Mouse (Mus musculus) testis, adult 2 months (tissue): Measurements from ENCODE around the gene Atg7. TPM values are rescaled to one million over a fixed set of nuclear protein-coding genes. Genes with fewer than 3 reads are reported as not detected.

ENCODE experiments used
- H3K27ac ChIP-seq: fragments of 200-500 bp; 2 replicates; pipeline ENCODE4 v1.5.1; 2012; ENCODE audit warnings: low read depth, low read length; ENCODE audit not compliant: control insufficient read depth, insufficient read depth
- H3K27me3 ChIP-seq: fragments of 200-500 bp; 2 replicates; pipeline ENCODE4 v1.6.1; 2012; ENCODE audit warnings: mild to moderate bottlenecking, low read length, moderate library complexity; ENCODE audit not compliant: control insufficient read depth, insufficient read depth
- H3K36me3 ChIP-seq: fragments of 200-500 bp; 2 replicates; pipeline ENCODE4 v1.6.1; 2012; ENCODE audit warnings: mild to moderate bottlenecking, low read length; ENCODE audit not compliant: control insufficient read depth, insufficient read depth
- H3K4me1 ChIP-seq: fragments of 200-500 bp; 2 replicates; pipeline ENCODE4 v1.6.1; 2012; ENCODE audit warnings: low read length; ENCODE audit not compliant: control insufficient read depth, insufficient read depth
- H3K4me3 ChIP-seq: fragments of 200-500 bp; 2 replicates; pipeline ENCODE4 v1.5.1; 2012; ENCODE audit warnings: low read depth, mild to moderate bottlenecking, low read length, moderate library complexity, mixed read lengths; ENCODE audit not compliant: control insufficient read depth
- CTCF ChIP-seq: fragments of 200-500 bp; IDR thresholded peaks from 2 replicates; pipeline ENCODE4 v1.5.1; 2012; ENCODE audit warnings: low read depth, mild to moderate bottlenecking, inconsistent platforms, low read length, moderate library complexity; ENCODE audit not compliant: control insufficient read depth, insufficient read depth, insufficient replicate concordance
- POLR2A ChIP-seq: fragments of 200-500 bp; IDR thresholded peaks from 2 replicates; pipeline ENCODE4 v1.6.1; 2012; ENCODE audit warnings: low read depth, mild to moderate bottlenecking, inconsistent platforms, low read length, moderate library complexity; ENCODE audit not compliant: control insufficient read depth
- polyA plus RNA-seq: library from polyadenylated mRNA; depleted of rRNA; stranded (reverse); fragments of >200 nt; gene quantifications from 2 replicates; pipeline ENCODE4 v1.2.3, GENCODE M21; 2012

Atg7 gene
- polyA plus RNA-seq, 1 experiment = 52.0 TPM

DNA sequence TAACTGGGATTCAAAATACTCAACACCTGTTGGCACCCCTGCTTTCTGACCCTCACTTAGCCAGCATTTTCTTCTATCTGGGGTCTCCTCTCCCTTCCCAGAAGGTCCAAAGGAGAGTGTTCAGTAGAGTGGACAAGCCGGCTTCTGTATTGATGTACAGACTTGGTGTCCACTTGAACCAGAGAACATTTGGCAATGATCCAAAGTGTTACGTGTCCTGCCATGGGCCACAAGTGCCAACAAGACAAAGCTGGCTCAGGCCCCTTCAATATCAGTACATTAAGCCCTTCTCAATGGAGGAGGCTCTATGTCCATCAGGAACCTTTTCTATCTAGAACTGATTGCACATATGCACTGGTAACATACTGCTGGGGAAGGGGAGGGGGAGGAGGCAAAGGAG, 253.4 kb downstream of the Atg7 start:
- H3K27ac ChIP-seq = no peak overlapping the region
- TF ChIP-seq CTCF = no peak
- TF ChIP-seq POLR2A = no peak
- H3K4me3 ChIP-seq = no peak overlapping the region
- no peaks in the 10 kb centered on the region for H3K36me3 ChIP-seq
- H3K27me3 ChIP-seq = no peaks in the 10 kb centered on the region
- H3K4me1 ChIP-seq = no peaks in the 10 kb centered on the region; the same call in 1 of the 2 replicates

DNA sequence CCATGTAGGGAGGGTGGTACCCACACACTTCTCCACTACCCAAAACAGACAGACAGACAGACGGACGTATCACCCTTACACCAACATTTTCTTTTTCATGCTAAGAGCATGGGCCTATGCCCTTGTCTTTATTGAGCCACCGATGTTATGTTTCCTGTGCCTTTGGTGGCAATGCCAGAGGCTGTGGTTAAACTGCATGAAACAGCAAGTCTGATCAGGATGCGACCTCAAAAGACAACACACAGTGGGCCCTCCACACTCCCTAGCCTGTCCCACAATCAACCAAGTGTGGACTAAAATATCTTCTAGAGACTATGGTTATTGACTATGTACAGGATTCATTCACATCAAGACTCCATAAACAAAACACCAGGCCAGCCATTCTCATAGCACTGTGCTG, 256.1 kb downstream of the Atg7 start:
- Histone ChIP-seq H3K36me3 (no peaks in the 10 kb centered on the region), H3K4me3 (no peak overlapping the region), H3K4me1 (peaks cover 3% of the 10 kb centered on the region; the same call in 1 of the 2 replicates), H3K27ac (no peak overlapping the region), H3K27me3 (no peaks in the 10 kb centered on the region)
- no peak for TF ChIP-seq POLR2A
- no peak for TF ChIP-seq CTCF

DNA sequence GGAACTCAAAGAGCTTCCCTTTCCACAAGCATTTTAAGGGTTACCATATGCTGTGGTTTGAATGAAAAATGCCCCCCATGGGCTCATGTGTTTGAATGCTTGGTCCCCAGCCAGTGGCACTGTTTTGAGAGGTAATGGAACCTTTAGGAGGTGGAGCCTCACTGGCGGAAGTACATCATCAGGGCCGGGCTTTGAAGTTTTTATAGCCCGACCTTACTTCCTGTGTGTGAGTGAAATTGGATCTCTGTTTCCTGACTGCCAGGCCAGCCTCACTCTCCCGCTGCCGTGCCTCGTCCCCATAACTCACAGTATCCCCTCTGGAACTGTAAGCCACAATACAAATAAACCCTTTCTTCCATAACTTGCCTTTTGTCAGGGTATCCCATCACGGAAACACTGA, 256.8 kb downstream of the Atg7 start:
- H3K27me3 ChIP-seq = no peaks in the 10 kb centered on the region
- H3K4me3 ChIP-seq = no peak overlapping the region
- no peak overlapping the region for H3K27ac ChIP-seq
- no peak for TF ChIP-seq POLR2A
- no peak for TF ChIP-seq CTCF
- H3K36me3 ChIP-seq = no peaks in the 10 kb centered on the region
- peaks cover 3% of the 10 kb centered on the region; the same call in 1 of the 2 replicates for H3K4me1 ChIP-seq

DNA sequence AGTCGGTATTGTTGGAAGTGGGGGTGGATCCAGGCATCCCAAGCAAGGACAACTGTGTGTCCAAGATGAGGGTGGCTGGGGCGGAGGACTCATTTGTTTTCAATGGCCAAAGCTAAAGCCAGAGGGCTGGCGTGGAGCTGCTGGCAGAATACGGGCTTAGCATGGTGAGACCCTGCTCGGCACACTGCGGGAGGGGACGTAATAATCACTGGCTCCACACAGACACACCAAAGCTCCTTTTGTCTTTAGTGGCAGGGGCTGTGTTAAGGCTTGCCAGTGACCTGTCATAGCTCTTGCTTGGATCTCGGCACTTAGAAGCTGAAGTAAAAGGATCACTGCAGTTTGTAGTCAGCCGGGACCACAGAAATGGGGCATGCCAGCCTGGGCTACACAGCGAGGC, 257.3 kb downstream of the Atg7 start:
- H3K4me3 ChIP-seq = no peak overlapping the region
- TF ChIP-seq POLR2A (no peak), CTCF (no peak)
- no peak overlapping the region for H3K27ac ChIP-seq
- H3K36me3 ChIP-seq = no peaks in the 10 kb centered on the region
- H3K4me1 ChIP-seq = peaks cover 3% of the 10 kb centered on the region; the same call in 1 of the 2 replicates
- H3K27me3 ChIP-seq = no peaks in the 10 kb centered on the region

DNA sequence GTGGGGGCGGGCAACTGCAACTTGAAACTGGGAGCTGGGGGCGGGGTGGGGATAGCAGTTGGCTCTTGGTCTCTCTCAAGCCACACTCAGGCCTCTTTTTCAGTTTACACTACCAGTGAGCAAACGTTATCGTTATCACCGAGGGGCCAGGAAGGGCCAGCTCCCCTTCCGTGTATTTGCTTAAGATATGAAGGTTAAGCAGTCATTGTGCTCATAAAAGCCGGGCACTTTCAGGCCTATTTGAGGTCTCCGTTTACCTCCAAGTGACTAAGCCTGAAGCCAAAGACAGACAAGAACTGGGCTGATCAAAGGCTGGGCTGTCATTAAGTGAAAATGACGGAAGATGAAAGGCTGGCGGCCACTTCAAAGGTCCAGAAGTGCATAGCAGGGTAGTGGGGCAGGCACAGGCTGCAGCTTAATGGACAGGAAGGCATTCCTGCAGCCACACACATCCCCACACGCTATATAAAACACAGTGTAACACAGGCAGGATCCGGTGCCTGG, 258.5 kb downstream of the Atg7 start:
- Histone ChIP-seq H3K4me3 (no peak overlapping the region), H3K27ac (no peak overlapping the region), H3K36me3 (no peaks in the 10 kb centered on the region), H3K4me1 (peaks cover 3% of the 10 kb centered on the region; the same call in 1 of the 2 replicates), H3K27me3 (no peaks in the 10 kb centered on the region)
- TF ChIP-seq POLR2A (no peak), CTCF (no peak)

DNA sequence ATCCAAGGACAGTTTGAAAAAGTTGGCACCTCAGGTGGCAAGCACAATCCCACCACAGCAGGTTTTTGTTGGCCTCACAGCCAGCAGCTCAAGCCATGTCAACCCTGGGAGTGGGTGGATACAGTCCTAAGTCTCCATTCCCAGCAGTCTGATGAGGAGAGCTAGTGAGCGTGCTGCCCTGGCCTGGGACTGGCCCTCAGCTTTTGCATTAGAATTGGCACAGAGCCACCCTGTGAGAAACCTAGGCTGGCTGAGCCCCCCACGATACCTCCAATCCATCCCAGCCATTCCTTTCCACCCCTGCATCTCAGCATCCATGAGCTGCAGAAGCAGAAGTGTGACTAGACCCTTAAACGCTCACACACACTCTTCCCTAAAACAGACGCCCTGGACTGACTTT, 259.0 kb downstream of the Atg7 start:
- TF ChIP-seq POLR2A = no peak
- H3K36me3 ChIP-seq = no peaks in the 10 kb centered on the region
- H3K4me1 ChIP-seq = peaks cover 3% of the 10 kb centered on the region; the same call in 1 of the 2 replicates
- H3K27ac ChIP-seq = no peak overlapping the region
- H3K4me3 ChIP-seq = no peak overlapping the region
- H3K27me3 ChIP-seq = no peaks in the 10 kb centered on the region

DNA sequence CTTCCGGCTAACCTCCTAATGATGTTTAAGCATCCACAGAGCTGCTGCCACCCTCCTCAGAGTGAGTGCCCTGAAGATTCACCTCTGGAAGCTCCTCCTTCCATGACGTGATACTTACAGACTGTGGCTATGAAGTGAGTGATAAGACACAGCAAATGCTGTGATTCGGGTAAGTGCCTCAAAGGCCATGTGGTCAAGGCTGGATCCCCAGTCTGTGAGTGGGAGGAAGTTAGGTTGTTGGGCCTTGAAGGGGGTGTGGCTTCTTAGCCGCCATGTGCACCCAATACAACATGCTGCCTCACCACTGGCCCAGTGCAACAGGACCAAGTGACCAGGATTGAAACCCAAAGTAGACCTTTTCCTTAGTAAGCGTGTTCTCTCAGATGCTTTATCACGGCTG, 261.3 kb downstream of the Atg7 start:
- no peak overlapping the region for H3K4me3 ChIP-seq
- no peak for TF ChIP-seq POLR2A
- no peak for TF ChIP-seq CTCF
- no peak overlapping the region for H3K27ac ChIP-seq
- H3K27me3 ChIP-seq = no peaks in the 10 kb centered on the region
- peaks cover 3% of the 10 kb centered on the region; the same call in 1 of the 2 replicates for H3K4me1 ChIP-seq
- no peaks in the 10 kb centered on the region for H3K36me3 ChIP-seq

DNA sequence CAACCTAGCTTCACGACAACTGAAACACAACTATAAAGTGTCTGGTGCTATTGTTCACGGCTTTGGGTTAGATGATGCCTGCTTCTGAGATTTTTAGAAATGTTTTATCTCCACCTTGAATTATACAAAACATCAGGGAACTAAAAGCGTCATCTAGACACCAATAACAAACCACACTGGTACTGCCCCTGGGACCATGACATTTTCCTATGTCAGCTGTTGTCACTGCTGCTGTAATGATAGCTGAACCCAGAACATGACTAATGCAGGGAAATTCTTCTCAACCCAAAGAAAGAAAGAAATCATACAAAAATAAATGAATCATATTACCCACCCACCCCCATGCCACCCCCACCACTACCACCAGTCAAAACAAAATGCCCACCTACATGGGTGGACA, 261.9 kb downstream of the Atg7 start:
- peaks cover 3% of the 10 kb centered on the region; the same call in 1 of the 2 replicates for H3K4me1 ChIP-seq
- no peak overlapping the region for H3K4me3 ChIP-seq
- H3K27me3 ChIP-seq = no peaks in the 10 kb centered on the region
- TF ChIP-seq POLR2A (no peak), CTCF (no peak)
- no peak overlapping the region for H3K27ac ChIP-seq
- no peaks in the 10 kb centered on the region for H3K36me3 ChIP-seq
